Comparison of ENCODE assay signal across 25 mouse cellular contexts in genomic region chr5:146609646-146610045, GRCm38 (mm10). TPM values are rescaled to one million over a fixed set of nuclear protein-coding genes. Genes with fewer than 3 reads are reported as not detected.
DNase-seq lines count a peak whose midpoint lies in the region; ATAC-seq lines count a peak whose summit lies in the region.
"Had no signal": no experiment of that assay in that cellular context is flagged by ENCODE, and none has a peak within 500 bp of the region (broad histone marks: within the 10 kb centered on the region; RNA-seq: fewer than 3 reads in every experiment).

No protein-coding gene starts in this region.

- no peak overlapping the region for H3K4me3 ChIP-seq in hindbrain, embryonic 10.5 days
- no peak overlapping the region for H3K4me3 ChIP-seq in hindbrain, embryonic 12.5 days
- no peak overlapping the region for H3K4me3 ChIP-seq in neural tube, embryonic 15.5 days (replicated peaks)
- H3K4me3 ChIP-seq: embryonic facial prominence, embryonic 12.5 days; forebrain, embryonic 12.5 days; hindbrain, embryonic 15.5 days; intestine, embryonic 15.5 days; layer of hippocampus, adult 2 months; liver, embryonic 15.5 days; lung, embryonic 15.5 days had no signal

- H3K4me1 ChIP-seq in hindbrain, embryonic 10.5 days (replicated peaks): peaks cover 24% of the 10 kb centered on the region
- H3K4me1 ChIP-seq in hindbrain, embryonic 12.5 days: no peaks in the 10 kb centered on the region
- H3K4me1 ChIP-seq in neural tube, embryonic 15.5 days: no peaks in the 10 kb centered on the region
- H3K4me1 ChIP-seq: hindbrain, embryonic 15.5 days; intestine, embryonic 15.5 days; liver, embryonic 15.5 days; lung, embryonic 15.5 days had no signal

- no peak for ATAC-seq in hindbrain, embryonic 12.5 days (ENCODE audit: low FRiP score)
- ATAC-seq in neural tube, embryonic 15.5 days (ENCODE audit: low FRiP score): no peak
- ATAC-seq: intestine, embryonic 15.5 days had no signal

- 35% methylated on average over 10 of the region's 10 CpGs for WGBS in hindbrain, embryonic 10.5 days
- 41% methylated on average over 10 of the region's 10 CpGs for WGBS in hindbrain, embryonic 12.5 days
- WGBS in neural tube, embryonic 15.5 days: 59% methylated on average over 10 of the region's 10 CpGs

- no peaks in the 10 kb centered on the region for H3K27me3 ChIP-seq in hindbrain, embryonic 10.5 days (ENCODE audit: insufficient read depth, poor library complexity, severe bottlenecking)
- H3K27me3 ChIP-seq in hindbrain, embryonic 12.5 days: no peaks in the 10 kb centered on the region
- H3K27me3 ChIP-seq in neural tube, embryonic 15.5 days (replicated peaks): no peaks in the 10 kb centered on the region
- H3K27me3 ChIP-seq: embryonic facial prominence, embryonic 12.5 days; forebrain, embryonic 12.5 days; hindbrain, embryonic 15.5 days; intestine, embryonic 15.5 days; liver, embryonic 15.5 days; lung, embryonic 15.5 days had no signal

- H3K36me3 ChIP-seq in hindbrain, embryonic 10.5 days: no peaks in the 10 kb centered on the region
- no peaks in the 10 kb centered on the region for H3K36me3 ChIP-seq in hindbrain, embryonic 12.5 days
- no peaks in the 10 kb centered on the region for H3K36me3 ChIP-seq in neural tube, embryonic 15.5 days
- H3K36me3 ChIP-seq: embryonic facial prominence, embryonic 12.5 days; forebrain, embryonic 12.5 days; hindbrain, embryonic 15.5 days; intestine, embryonic 15.5 days; liver, embryonic 15.5 days; lung, embryonic 15.5 days had no signal

- H3K27ac ChIP-seq in hindbrain, embryonic 10.5 days: no peak overlapping the region
- no peak overlapping the region for H3K27ac ChIP-seq in hindbrain, embryonic 12.5 days
- no peak overlapping the region for H3K27ac ChIP-seq in neural tube, embryonic 15.5 days (replicated peaks)
- H3K27ac ChIP-seq: embryonic facial prominence, embryonic 12.5 days; forebrain, embryonic 12.5 days; hindbrain, embryonic 15.5 days; intestine, embryonic 15.5 days; layer of hippocampus, adult 2 months; liver, embryonic 15.5 days; lung, embryonic 15.5 days; macrophage had no signal

- peak; percentile 40 for DNase-seq in hindbrain, embryonic 10.5 days (ENCODE audit: low spot score)
- peak; percentile 32 for DNase-seq in neural tube, embryonic 10.5 days (ENCODE audit: extremely low spot score, low spot score)
- peak; percentile 50 for DNase-seq in embryo, embryonic 11 days
- no peak for DNase-seq in spleen, adult 12 weeks (ENCODE audit: low spot score)
- no peak for DNase-seq in lung, postnatal 4 days
- DNase-seq: adrenal gland, adult 2 months; cerebellum, adult 2 months; cerebellum, postnatal 25 days; kidney, adult 8-10 months; kidney, postnatal 14 days; thymus, postnatal 36 days had no signal

- no peak overlapping the region for H3K4me2 ChIP-seq in hindbrain, embryonic 12.5 days (replicated peaks)
- H3K4me2 ChIP-seq in neural tube, embryonic 15.5 days: no peak overlapping the region
- H3K4me2 ChIP-seq: embryonic facial prominence, embryonic 12.5 days; forebrain, embryonic 12.5 days; hindbrain, embryonic 15.5 days; intestine, embryonic 15.5 days; liver, embryonic 15.5 days; lung, embryonic 15.5 days had no signal

- no peaks in the 10 kb centered on the region for H3K9me3 ChIP-seq in hindbrain, embryonic 10.5 days
- no peaks in the 10 kb centered on the region; the same call in 1 of the 2 replicates for H3K9me3 ChIP-seq in hindbrain, embryonic 12.5 days (replicated peaks)
- no peaks in the 10 kb centered on the region for H3K9me3 ChIP-seq in neural tube, embryonic 15.5 days (replicated peaks)
- H3K9me3 ChIP-seq: embryonic facial prominence, embryonic 12.5 days; hindbrain, embryonic 15.5 days; intestine, embryonic 15.5 days; liver, embryonic 15.5 days; lung, embryonic 15.5 days had no signal

- no peak overlapping the region for H3K9ac ChIP-seq in hindbrain, embryonic 12.5 days
- no peak overlapping the region for H3K9ac ChIP-seq in neural tube, embryonic 15.5 days (replicated peaks)
- H3K9ac ChIP-seq: embryonic facial prominence, embryonic 12.5 days; forebrain, embryonic 12.5 days; hindbrain, embryonic 15.5 days; intestine, embryonic 15.5 days; liver, embryonic 15.5 days; lung, embryonic 15.5 days had no signal

RNA-seq across cellular contexts. Expression of gene Gpr12, which starts 24.6 kb away (rescaled TPM):
- polyA plus RNA-seq in hindbrain, embryonic 10.5 days (2016; fragmentation: Nextera tagmentation; extraction: Ambion mirVana): 0.11 TPM in 1 of 2 replicates, not detected in the other
- 0.77 and 1.1 TPM in 2 replicates for polyA plus RNA-seq in hindbrain, embryonic 12.5 days (2016; fragmentation: Nextera tagmentation; extraction: Ambion mirVana)
- polyA plus RNA-seq in neural tube, embryonic 15.5 days (2015; fragmentation: Nextera tagmentation; extraction: Ambion mirVana): 23.8 and 27.5 TPM in 2 replicates
- polyA plus RNA-seq: adrenal gland, adult 2 months; heart, embryonic 14.5 days; intestine, embryonic 15.5 days; lung, embryonic 15.5 days; macrophage; stomach, embryonic 14.5 days had no signal

RNA-seq across cellular contexts. Expression of gene Gm3415, which starts 53.7 kb away (rescaled TPM):
- polyA plus RNA-seq in hindbrain, embryonic 10.5 days (2016; fragmentation: Nextera tagmentation; extraction: Ambion mirVana): not detected in 2 replicates
- not detected in 2 replicates for polyA plus RNA-seq in hindbrain, embryonic 12.5 days (2016; fragmentation: Nextera tagmentation; extraction: Ambion mirVana)
- polyA plus RNA-seq in neural tube, embryonic 15.5 days (2015; fragmentation: Nextera tagmentation; extraction: Ambion mirVana): not detected in 2 replicates
- polyA plus RNA-seq: adrenal gland, adult 2 months; cerebellum, adult 2 months; embryonic facial prominence, embryonic 12.5 days; forebrain, embryonic 12.5 days; heart, embryonic 14.5 days; hindbrain, embryonic 15.5 days; intestine, embryonic 15.5 days; limb, embryonic 14.5 days; liver, embryonic 15.5 days; lung, embryonic 15.5 days; macrophage; midbrain, postnatal 0 days; stomach, embryonic 14.5 days had no signal

Comparison
In these comparisons a context has a peak if more than half of its experiments do, and no peak if none do; other contexts are left out.
1. DNase-seq: peak in hindbrain, embryonic 10.5 days (single experiment), neural tube, embryonic 10.5 days (single experiment) and embryo, embryonic 11 days (single experiment); none in spleen, adult 12 weeks (single experiment) and lung, postnatal 4 days (0 of 2).
2. RNA of gene Gpr12, which starts 24.6 kb away (polyA plus RNA-seq): 23.8 to 27.5 TPM in neural tube, embryonic 15.5 days; 0.77 to 1.1 TPM in hindbrain, embryonic 12.5 days and 0.11 TPM in hindbrain, embryonic 10.5 days; every median in the first group is over 10 times any median in the second.